Mouse (Mus musculus) embryonic facial prominence, embryonic 14.5 days (tissue): Measurements from ENCODE around the gene Prnd. TPM values are rescaled to one million over a fixed set of nuclear protein-coding genes. Genes with fewer than 3 reads are reported as not detected.

Experiments
- ATAC-seq: fragments of 200-750 bp; cut with Nextera tagmentation; 2 replicates; pipeline ENCODE4 v1.8.0; 2017; ENCODE audit warnings: low read depth, moderate number of reproducible peaks, moderate TSS enrichment
- DNase-seq: peaks from one replicate; pipeline ENCODE4 v3.0.0-alpha.2; 2015; ENCODE audit warnings: low spot score
- H3K27ac ChIP-seq: fragments of 300-500 bp; sonication (generic); replicated peaks from 2 replicates; pipeline ENCODE4 v1.5.1; 2014; ENCODE audit warnings: low read depth, mild to moderate bottlenecking, low read length, moderate library complexity
- H3K27me3 ChIP-seq: fragments of 300-500 bp; sonication (generic); replicated peaks from 2 replicates; pipeline ENCODE4 v1.6.1; 2014; ENCODE audit warnings: low read length; ENCODE audit not compliant: control insufficient read depth, insufficient read depth
- H3K36me3 ChIP-seq: fragments of 300-500 bp; sonication (generic); 2 replicates; pipeline ENCODE4 v1.6.1; 2014; ENCODE audit warnings: low read length, mixed read lengths; ENCODE audit not compliant: control insufficient read depth, insufficient read depth
- H3K4me1 ChIP-seq: fragments of 300-500 bp; sonication (generic); 2 replicates; pipeline ENCODE4 v1.6.1; 2014; ENCODE audit warnings: antibody characterized with exemption, low read length; ENCODE audit not compliant: control insufficient read depth, insufficient read depth
- H3K4me2 ChIP-seq: fragments of 300-500 bp; sonication (generic); 2 replicates; pipeline ENCODE4 v1.6.1; 2014; ENCODE audit warnings: low read depth, mild to moderate bottlenecking, low read length, moderate library complexity, mixed read lengths
- H3K4me3 ChIP-seq: fragments of 300-500 bp; sonication (generic); 2 replicates; pipeline ENCODE4 v1.5.1; 2014; ENCODE audit warnings: low read depth, mild to moderate bottlenecking, low read length
- H3K9ac ChIP-seq: fragments of 300-500 bp; sonication (generic); 2 replicates; pipeline ENCODE4 v1.6.1; 2014; ENCODE audit warnings: low read depth, mild to moderate bottlenecking, low read length, moderate library complexity, mixed read lengths
- H3K9me3 ChIP-seq: fragments of 300-500 bp; sonication (generic); 2 replicates; pipeline ENCODE4 v1.6.1; 2016; ENCODE audit warnings: low read length; ENCODE audit not compliant: control insufficient read depth
- WGBS: fragments of 180-500 bp; shearing (Covaris S2); extraction: QIAGEN DNeasy Blood & Tissue Kit; methylation state at CpG from one replicate; pipeline ENCODE4 v1.1.7; 2014; 5-methylcytosine and 5-hydroxymethylcytosine counted together
- polyA plus RNA-seq: library from polyadenylated mRNA; unstranded; fragments of >200 nt; fragmentation: Nextera tagmentation; extraction: Ambion mirVana; gene quantifications from 2 replicates; pipeline ENCODE4 v1.2.1, GENCODE M21; 2014

The Prnd gene
- polyA plus RNA-seq, 1 experiment from 2014 or later: 47.6 TPM

DNA sequence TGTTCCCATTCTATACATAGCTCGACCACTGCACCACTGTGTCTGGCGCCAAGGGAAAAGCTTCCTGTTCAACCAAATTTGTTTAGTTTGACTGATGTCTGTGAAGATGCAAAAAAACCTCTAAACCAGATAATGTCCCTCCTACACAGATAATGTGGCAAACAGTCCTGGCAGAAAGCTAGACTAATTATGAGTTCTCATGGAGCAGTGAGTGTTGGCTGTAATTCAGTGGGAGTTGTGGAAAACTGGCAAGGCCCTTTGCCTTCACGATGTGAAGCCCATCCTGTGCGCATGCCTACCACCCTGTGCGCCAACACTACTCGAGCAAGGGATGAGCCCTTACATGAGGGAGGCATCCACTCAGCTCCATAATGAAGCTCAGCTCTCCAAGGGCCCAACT is 4.9 kb upstream of the Prnd start:
- Histone ChIP-seq H3K9me3 (no peaks in the 10 kb centered on the region), H3K4me1 (no peaks in the 10 kb centered on the region), H3K36me3 (no peaks in the 10 kb centered on the region), H3K27me3 (0 out of 2 replicates have a peak, but pooled peaks cover 4% of the 10 kb centered on the region), H3K9ac (no peak overlapping the region), H3K27ac (no peak overlapping the region), H3K4me2 (no peak overlapping the region), H3K4me3 (no peak overlapping the region)
- ATAC-seq (no peak), DNase-seq (no peak)
- 81% methylated on average over 6 of the region's 6 CpGs for WGBS

- Histone ChIP-seq H3K9ac (no peak overlapping the region), H3K4me2 (no peak overlapping the region), H3K4me3 (no peak overlapping the region), H3K36me3 (no peaks in the 10 kb centered on the region), H3K9me3 (no peaks in the 10 kb centered on the region), H3K27me3 (0 out of 2 replicates have a peak, but pooled peaks cover 7% of the 10 kb centered on the region), H3K4me1 (no peaks in the 10 kb centered on the region), H3K27ac (no peak overlapping the region)
- ATAC-seq (no peak), DNase-seq (no peak)
- 89% methylated on average over 16 of the region's 16 CpGs for WGBS
These were observed 4.3 kb upstream of the Prnd start for GRCm38 (mm10) chr2:131946351-131946750.

- Histone ChIP-seq H3K4me3 (no peak overlapping the region), H3K4me1 (no peaks in the 10 kb centered on the region), H3K27ac (no peak overlapping the region), H3K9ac (no peak overlapping the region), H3K36me3 (no peaks in the 10 kb centered on the region), H3K4me2 (no peak overlapping the region), H3K27me3 (peaks cover 19% of the 10 kb centered on the region; the same call in 1 of the 2 replicates), H3K9me3 (no peaks in the 10 kb centered on the region)
- ATAC-seq: no peak
- no peak for DNase-seq
- 78% methylated on average over 3 of the region's 3 CpGs for WGBS
These were observed 2.5 kb upstream of the Prnd start for GRCm38 (mm10) chr2:131948156-131948555.

DNA sequence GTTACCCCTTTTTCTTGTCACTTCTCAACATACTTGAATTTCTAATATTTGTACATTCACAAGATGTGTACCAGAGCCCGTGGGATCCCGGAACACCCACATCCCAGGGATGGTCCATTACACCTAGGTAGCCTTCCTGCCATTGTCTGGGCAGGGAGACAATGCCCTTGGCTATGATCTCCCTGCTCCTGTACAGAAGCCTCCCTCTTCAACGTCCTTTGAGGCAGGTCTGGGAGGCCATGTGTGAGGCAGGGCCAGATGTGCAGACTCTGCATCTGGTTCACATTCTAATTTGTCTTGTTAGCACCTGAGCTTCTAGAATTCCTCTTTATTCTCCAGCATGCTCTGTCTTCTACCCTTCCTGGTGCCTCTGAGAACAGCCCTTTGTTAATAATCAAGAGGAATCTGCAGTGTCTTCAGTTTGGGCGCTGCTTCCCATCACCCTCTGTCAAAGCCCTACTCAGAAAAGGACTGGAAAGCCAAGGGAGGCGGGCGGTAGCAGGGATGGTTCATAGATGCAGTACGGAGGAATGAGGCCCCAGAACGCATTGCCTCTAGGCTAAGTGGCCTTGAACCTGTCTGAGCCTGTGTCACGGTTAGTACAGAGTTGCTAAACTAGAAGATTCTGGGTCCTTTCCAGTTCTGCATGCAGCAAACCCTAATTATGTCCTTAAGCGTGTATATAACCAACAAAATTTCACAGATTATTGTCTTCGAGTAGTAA is 1.6 kb upstream of the Prnd start:
- H3K4me2 ChIP-seq: no peak overlapping the region
- no peak overlapping the region for H3K9ac ChIP-seq
- DNase-seq (peak; percentile 26), ATAC-seq (peak; percentile 53; the same call in 1 of the 2 replicates)
- no peaks in the 10 kb centered on the region for H3K9me3 ChIP-seq
- WGBS: 65% methylated on average over 11 of the region's 11 CpGs
- peaks cover 28% of the 10 kb centered on the region for H3K27me3 ChIP-seq
- no peak overlapping the region for H3K27ac ChIP-seq
- H3K4me1 ChIP-seq: no peaks in the 10 kb centered on the region
- no peak overlapping the region for H3K4me3 ChIP-seq
- no peaks in the 10 kb centered on the region for H3K36me3 ChIP-seq

DNA sequence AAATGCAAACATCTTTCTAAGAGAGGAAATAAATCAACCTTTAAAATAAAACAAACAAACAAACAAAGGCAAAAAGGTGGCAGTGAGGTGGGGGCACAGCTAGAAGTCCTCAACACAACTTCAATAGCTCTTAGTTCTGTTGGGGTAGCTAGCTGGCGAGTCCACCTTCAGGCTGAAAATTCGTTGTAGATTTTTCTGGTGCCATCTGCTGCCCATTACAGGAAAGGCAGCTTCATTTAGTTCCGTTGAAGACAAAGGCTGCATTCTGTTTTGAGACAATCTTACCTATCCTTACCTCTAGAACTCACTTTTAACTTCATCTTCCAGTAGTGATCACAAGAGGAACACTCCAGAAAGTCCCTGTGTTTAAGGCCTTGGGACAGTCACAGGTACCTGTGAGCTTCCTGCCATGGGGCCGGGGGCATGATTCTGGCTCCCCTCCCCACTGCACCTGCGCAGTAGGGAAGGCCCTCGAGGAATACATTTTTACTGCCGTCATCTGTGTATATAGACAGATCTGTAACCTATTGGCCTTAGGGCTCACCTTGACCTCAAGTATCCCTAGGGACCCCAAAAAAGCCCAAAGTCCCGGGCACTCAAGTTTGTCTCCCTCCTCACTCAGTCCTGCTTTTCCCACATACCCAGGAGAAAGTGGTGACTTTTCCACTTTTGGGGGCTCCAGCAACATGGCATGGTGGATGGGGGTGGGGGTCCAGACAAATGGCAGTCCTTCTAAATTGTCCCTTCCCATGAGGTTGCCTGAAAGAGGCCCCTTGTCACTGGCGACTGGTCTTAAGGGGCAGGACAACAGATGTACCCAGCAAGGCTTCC is 679 bp upstream of the Prnd start:
- DNase-seq: peak; percentile 70

DNA sequence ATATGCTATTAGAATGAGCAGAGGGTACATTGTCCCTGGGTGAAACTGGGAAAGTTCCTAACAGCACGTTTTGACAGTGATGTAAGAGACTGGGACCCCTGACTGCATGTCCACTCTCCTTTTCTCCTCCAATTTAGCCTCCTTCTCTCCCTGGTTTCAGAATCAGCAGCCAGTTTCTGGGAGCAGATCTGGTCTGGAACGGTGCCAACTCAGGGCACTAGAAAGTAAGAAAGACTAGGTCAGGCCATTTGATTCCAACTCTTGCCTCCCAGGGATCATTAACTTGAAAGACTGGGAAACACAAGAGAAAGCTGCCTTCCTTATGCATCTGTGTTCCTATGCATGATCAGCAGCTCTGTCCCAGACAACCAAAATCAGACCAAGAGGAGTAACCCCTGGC is 1.8 kb downstream of the Prnd start:
- no peak overlapping the region for H3K9ac ChIP-seq
- H3K36me3 ChIP-seq: no peaks in the 10 kb centered on the region
- H3K4me1 ChIP-seq: no peaks in the 10 kb centered on the region
- H3K27ac ChIP-seq: no peak overlapping the region
- no peak overlapping the region for H3K4me2 ChIP-seq
- ATAC-seq: no peak
- H3K27me3 ChIP-seq: peaks cover 31% of the 10 kb centered on the region
- DNase-seq: no peak
- 64% methylated on average over 2 of the region's 2 CpGs for WGBS
- no peak overlapping the region for H3K4me3 ChIP-seq
- H3K9me3 ChIP-seq: no peaks in the 10 kb centered on the region

More for the DNA sequence above, 679 bp upstream of the Prnd start:
- Histone ChIP-seq H3K27me3 (peaks cover 31% of the 10 kb centered on the region), H3K9ac (no peak overlapping the region), H3K4me3 (no peak overlapping the region), H3K27ac (no peak overlapping the region), H3K36me3 (no peaks in the 10 kb centered on the region), H3K9me3 (no peaks in the 10 kb centered on the region), H3K4me2 (no peak overlapping the region), H3K4me1 (no peaks in the 10 kb centered on the region)
- whole genome bisulfite sequencing: 40% methylated on average over 9 of the region's 9 CpGs
- ATAC-seq: no peak

GRCm38 (mm10) chr2:131952961-131953538 is 2.4 kb downstream of the Prnd start:
- Histone ChIP-seq H3K9ac (no peak overlapping the region), H3K27ac (no peak overlapping the region), H3K27me3 (peaks cover 31% of the 10 kb centered on the region), H3K4me3 (peak overlapping the region; percentile 1; the same call in 1 of the 2 replicates), H3K4me1 (no peaks in the 10 kb centered on the region), H3K9me3 (no peaks in the 10 kb centered on the region), H3K36me3 (no peaks in the 10 kb centered on the region), H3K4me2 (peak overlapping the region; percentile 40)
- ATAC-seq (no peak), DNase-seq (no peak)
- WGBS: 14% methylated on average over 27 of the region's 29 CpGs

- 87% methylated on average over 4 of the region's 4 CpGs for WGBS
- Histone ChIP-seq H3K9me3 (no peaks in the 10 kb centered on the region), H3K27me3 (peaks cover 31% of the 10 kb centered on the region), H3K4me1 (no peaks in the 10 kb centered on the region), H3K9ac (no peak overlapping the region), H3K4me2 (no peak overlapping the region), H3K27ac (no peak overlapping the region), H3K4me3 (no peak overlapping the region), H3K36me3 (no peaks in the 10 kb centered on the region)
- no peak for ATAC-seq
- DNase-seq: no peak
These were observed 3.0 kb downstream of the Prnd start for GRCm38 (mm10) chr2:131953711-131954110.
